Mouse (Mus musculus) adrenal gland, postnatal 14 days (tissue): ENCODE results near the gene Trim68. TPM values are rescaled to one million over a fixed set of nuclear protein-coding genes. Genes with fewer than 3 reads are reported as not detected.
"Not testable (repeated sequence)": the region's sequence is repeated elsewhere in the genome, so short reads cannot be mapped to it uniquely, and the experiment has no call there.

Experiments
- DNase-seq: peaks from one replicate; pipeline ENCODE4 v3.0.0; 2021; ENCODE audit warnings: mixed read lengths
- long read RNA-seq, 2 experiments: library from polyadenylated mRNA; stranded (forward); transcript quantifications; one replicate each; pipeline ENCODE4 v2.0.0; 2021
- total RNA-seq: library from RNA; stranded (reverse); gene quantifications from 2 replicates; pipeline ENCODE4 v1.2.3, GENCODE M21; 2021

Gene Trim68
- total RNA-seq, result 9.4 and 10.3 TPM in 2 replicates
- long read RNA-seq, experiment 1, transcript Trim68-201 (7 exons, 2,388 nt), result major isoform, 9 of 13 reads
- long read RNA-seq, experiment 1, partial matches to known transcripts, result 0 of 13 reads
- long read RNA-seq, experiment 1, other reads (novel, unspliced or antisense), result 1 of 13 reads
- long read RNA-seq, experiment 2, partial matches to known transcripts, result 0 of 5 reads
- long read RNA-seq, experiment 2, other reads (novel, unspliced or antisense), result 1 of 5 reads

GRCm38 (mm10) chr7:102686944-102687501, at the start of gene Trim68:
Trim68 (minus strand) TSS chr7:102687327.
- DNase-seq, result peak; percentile 94

GRCm38 (mm10) chr7:102733793-102734192, 46.7 kb upstream of the Trim68 start:
- DNase-seq, result no peak

- DNase-seq, result no peak
Measured at GRCm38 (mm10) chr7:102727391-102727790, 40.3 kb upstream of the Trim68 start, which contains the start of gene Olfr559. Olfr559 (minus strand) TSS chr7:102727491.

GRCm38 (mm10) chr7:102718970-102719369, 31.8 kb upstream of the Trim68 start, which contains the start of gene Olfr33:
Olfr33 (minus strand) TSS chr7:102719070.
- no peak for DNase-seq

GRCm38 (mm10) chr7:102701915-102702314, 14.8 kb upstream of the Trim68 start, which contains the start of gene Olfr558:
Olfr558 (plus strand) TSS chr7:102702215.
- no peak for DNase-seq

GRCm38 (mm10) chr7:102698461-102698860, 11.3 kb upstream of the Trim68 start:
- no peak for DNase-seq

GRCm38 (mm10) chr7:102695358-102696125, 8.4 kb upstream of the Trim68 start, which contains the start of gene Olfr557:
Olfr557 (plus strand) TSS chr7:102695910.
- DNase-seq, result peak; percentile 68

- DNase-seq, result no peak
Measured at GRCm38 (mm10) chr7:102681916-102682315, 5.2 kb downstream of the Trim68 start.

- DNase-seq, result no peak
Measured at GRCm38 (mm10) chr7:102676225-102676624, 10.9 kb downstream of the Trim68 start.

- DNase-seq, result peak; percentile 10
Measured at GRCm38 (mm10) chr7:102665378-102665777, 21.7 kb downstream of the Trim68 start.

GRCm38 (mm10) chr7:102664599-102664998, 22.5 kb downstream of the Trim68 start, which contains the start of gene Olfr556:
Olfr556 (plus strand) TSS chr7:102664899.
- no peak for DNase-seq

GRCm38 (mm10) chr7:102658523-102658922, 28.6 kb downstream of the Trim68 start, which contains the start of gene Olfr555:
Olfr555 (plus strand) TSS chr7:102658823.
- DNase-seq, result no peak

GRCm38 (mm10) chr7:102644945-102645344, 42.2 kb downstream of the Trim68 start:
- not testable (repeated sequence) for DNase-seq

- DNase-seq, result no peak
Measured at GRCm38 (mm10) chr7:102638132-102638531, 49.0 kb downstream of the Trim68 start, which contains the start of gene Olfr554. Olfr554 (plus strand) TSS chr7:102638432.

GRCm38 (mm10) chr7:102636665-102637064, 50.5 kb downstream of the Trim68 start:
- DNase-seq, result peak; percentile 72

Other genes with a start within 250 kb of the Trim68 start
- gene Rrm1, start 245.6 kb downstream of the Trim68 start, total RNA-seq, result 41.7 and 42.2 TPM in 2 replicates
- gene Olfr543, start 205.6 kb downstream of the Trim68 start, total RNA-seq, result not detected in 2 replicates
- not detected in 2 replicates for gene Olfr544, start 199.0 kb downstream of the Trim68 start, total RNA-seq
- not detected in 2 replicates for gene Olfr545, start 187.8 kb downstream of the Trim68 start, total RNA-seq
- gene Olfr547, start 152.6 kb downstream of the Trim68 start, total RNA-seq, result not detected in 2 replicates
- gene Olfr548-ps1, start 146.4 kb downstream of the Trim68 start, total RNA-seq, result not detected in 2 replicates
- gene Olfr549, start 137.5 kb downstream of the Trim68 start, total RNA-seq, result not detected in 2 replicates
- gene Trim21, start 121.8 kb downstream of the Trim68 start, total RNA-seq, result 12.3 and 12.5 TPM in 2 replicates
- gene Olfr550, start 115.9 kb downstream of the Trim68 start, total RNA-seq, result not detected in 2 replicates
- not detected in 2 replicates for gene Olfr551, start 95.4 kb downstream of the Trim68 start, total RNA-seq
- gene Olfr552, start 89.6 kb downstream of the Trim68 start, total RNA-seq, result 0.11 TPM in 1 of 2 replicates, not detected in the other
- not detected in 2 replicates for gene Olfr553, start 69.1 kb downstream of the Trim68 start, total RNA-seq
- gene Olfr554, start 48.9 kb downstream of the Trim68 start, total RNA-seq, result not detected in 2 replicates
- not detected in 2 replicates for gene Olfr555, start 28.5 kb downstream of the Trim68 start, total RNA-seq
- gene Olfr556, start 22.4 kb downstream of the Trim68 start, total RNA-seq, result not detected in 2 replicates
- gene Olfr557, start 8.6 kb upstream of the Trim68 start, total RNA-seq, result not detected in 2 replicates
- gene Olfr558, start 14.9 kb upstream of the Trim68 start, total RNA-seq, result 1.1 and 1.4 TPM in 2 replicates
- gene Olfr33, start 31.7 kb upstream of the Trim68 start, total RNA-seq, result not detected in 2 replicates
- gene Olfr559, start 40.2 kb upstream of the Trim68 start, total RNA-seq, result not detected in 2 replicates
- not detected in 2 replicates for gene Olfr560, start 72.0 kb upstream of the Trim68 start, total RNA-seq
- gene Olfr78, start 72.1 kb upstream of the Trim68 start, total RNA-seq, result 0.82 and 1.8 TPM in 2 replicates
- gene Olfr561, start 83.9 kb upstream of the Trim68 start, total RNA-seq, result not detected in 2 replicates
- gene Olfr564, start 116.2 kb upstream of the Trim68 start, total RNA-seq, result not detected in 2 replicates
- gene Olfr566, start 171.4 kb upstream of the Trim68 start, total RNA-seq, result not detected in 2 replicates
- gene Olfr568, start 189.8 kb upstream of the Trim68 start, total RNA-seq, result not detected in 2 replicates
- gene Olfr569, start 203.6 kb upstream of the Trim68 start, total RNA-seq, result not detected in 2 replicates
- gene Olfr570, start 207.2 kb upstream of the Trim68 start, total RNA-seq, result not detected in 2 replicates
- not detected in 2 replicates for gene Olfr571, start 230.2 kb upstream of the Trim68 start, total RNA-seq
- gene Olfr572, start 237.1 kb upstream of the Trim68 start, total RNA-seq, result not detected in 2 replicates